Mouse (Mus musculus): ENCODE measurements around the gene Steap2.

Gene Steap2

DNA sequence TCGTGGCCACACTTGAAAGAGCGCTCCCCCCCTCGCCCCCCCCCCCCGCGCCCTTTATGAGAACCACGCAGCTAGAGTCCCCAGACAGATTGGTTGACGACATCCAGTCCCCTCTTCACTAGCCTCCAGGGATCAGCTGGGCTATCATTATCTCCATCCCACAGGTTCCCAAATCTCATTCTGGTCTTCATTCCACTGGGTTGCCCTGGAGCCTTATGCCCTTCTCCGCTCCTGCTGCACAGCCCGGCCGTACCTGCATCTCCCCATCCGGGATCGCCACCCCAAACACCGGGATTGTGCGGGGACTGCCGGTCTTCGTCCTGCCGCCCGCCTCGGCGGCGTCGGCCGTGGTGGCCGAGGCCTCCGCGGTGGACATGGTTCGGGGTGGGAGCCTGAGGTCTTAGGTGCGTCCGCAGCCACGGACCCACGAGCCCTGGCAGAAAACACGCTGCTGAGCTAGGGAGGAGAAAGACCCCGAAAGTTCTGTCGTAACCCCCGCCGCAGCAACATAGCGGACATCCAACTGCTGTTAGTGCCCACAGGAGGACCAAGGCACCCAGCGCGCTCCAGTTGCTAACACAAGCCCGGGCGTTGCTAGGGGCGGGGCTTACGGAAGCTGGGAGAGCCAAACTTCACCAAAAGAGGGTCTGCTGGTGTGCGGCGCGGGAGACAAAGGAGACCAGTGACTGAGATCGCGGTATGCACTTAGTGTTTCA is 30.6 kb downstream of the Steap2 start, which contains the start of gene Cfap69:
TSS of gene Cfap69 (minus strand) at position 585 of the 716 bp plus-strand sequence.
- peak; percentile 91 to 92 for DNase-seq

DNA sequence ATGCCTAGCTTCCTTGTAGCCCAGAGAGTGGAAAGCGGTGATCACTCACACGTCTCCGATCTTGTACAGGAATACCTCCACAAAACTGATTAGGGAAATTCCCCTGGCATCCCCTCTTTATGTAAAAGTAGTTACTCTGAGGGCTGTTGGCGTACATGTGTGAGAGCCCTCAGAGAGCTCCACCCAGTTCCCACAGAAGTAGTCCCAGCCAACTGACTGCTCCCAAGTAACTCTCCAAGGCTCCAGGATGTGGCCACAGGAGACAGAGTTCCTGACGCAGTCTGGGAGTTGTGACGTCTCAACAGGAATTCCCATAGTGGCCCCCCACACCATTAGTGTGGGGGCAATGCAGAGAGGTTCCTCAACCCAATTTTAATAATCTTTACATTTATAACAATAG is 31.3 kb downstream of the Steap2 start:
- peak in 1 of 2 experiments; percentile 9 for DNase-seq

DNA sequence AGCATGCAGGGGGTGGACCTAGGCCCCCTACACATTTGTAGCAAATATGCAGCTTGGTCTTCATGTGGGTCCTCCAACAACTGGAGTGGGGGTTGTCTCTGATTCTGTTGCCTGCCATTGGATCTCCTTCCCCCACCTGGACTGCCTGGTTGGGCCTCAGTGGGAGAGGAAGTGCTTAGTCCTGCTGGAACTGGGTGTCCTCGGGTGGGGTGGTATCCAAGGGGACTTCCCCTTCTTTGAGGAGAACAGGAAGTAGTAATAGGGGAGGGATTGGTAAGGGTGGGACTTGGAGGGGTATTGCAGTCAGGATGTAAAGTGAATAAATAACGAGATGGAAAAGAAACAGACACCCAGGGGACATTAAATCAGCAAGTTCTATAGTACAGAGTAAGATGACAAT is 35.7 kb downstream of the Steap2 start:
- no peak for DNase-seq

GRCm38 (mm10) chr5:5657932-5658331 is 36.4 kb downstream of the Steap2 start:
- no peak for DNase-seq

GRCm38 (mm10) chr5:5648817-5649569 is 45.4 kb downstream of the Steap2 start:
- no peak for DNase-seq

- DNase-seq = no peak
Observed at GRCm38 (mm10) chr5:5646173-5646572, 48.2 kb downstream of the Steap2 start.

DNA sequence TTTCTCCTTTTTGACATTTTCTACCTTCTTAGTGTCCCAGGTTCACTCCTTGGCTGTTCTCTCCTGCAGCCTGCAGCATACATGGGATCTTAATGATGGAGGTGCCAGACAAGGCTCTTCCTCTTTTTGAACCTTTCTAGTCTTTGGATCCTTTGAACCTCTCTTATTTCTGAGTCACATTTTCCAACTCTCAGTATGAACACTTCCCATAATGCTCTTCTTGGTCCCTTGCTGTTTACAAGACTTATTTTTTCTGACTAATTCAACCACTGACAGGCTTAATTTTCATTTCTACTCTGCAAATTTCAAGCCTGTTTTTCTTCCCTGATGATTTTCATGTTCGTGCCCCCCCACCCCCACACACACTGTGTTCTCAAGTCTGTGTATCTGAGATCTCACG is 55.9 kb downstream of the Steap2 start:
- DNase-seq = no peak

DNA sequence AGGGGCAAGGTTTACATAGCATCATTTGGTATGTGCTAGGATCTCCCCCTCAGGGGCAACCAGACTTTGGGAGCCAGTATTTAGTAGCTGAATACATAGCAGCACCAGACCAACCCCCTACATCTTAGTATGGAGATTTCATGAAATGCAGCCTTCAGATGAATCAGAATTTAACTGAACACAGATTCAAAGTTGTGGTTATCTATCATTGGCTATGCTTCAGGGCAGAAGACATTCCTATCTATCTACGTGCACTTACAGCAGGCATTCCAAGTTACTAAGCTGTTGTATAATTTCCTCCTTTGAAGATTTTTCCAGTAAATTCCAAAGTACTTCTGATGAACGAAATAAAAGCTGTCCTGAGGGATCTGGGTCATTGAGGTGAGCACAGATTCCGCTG is 68.9 kb downstream of the Steap2 start:
- DNase-seq = no peak

DNA sequence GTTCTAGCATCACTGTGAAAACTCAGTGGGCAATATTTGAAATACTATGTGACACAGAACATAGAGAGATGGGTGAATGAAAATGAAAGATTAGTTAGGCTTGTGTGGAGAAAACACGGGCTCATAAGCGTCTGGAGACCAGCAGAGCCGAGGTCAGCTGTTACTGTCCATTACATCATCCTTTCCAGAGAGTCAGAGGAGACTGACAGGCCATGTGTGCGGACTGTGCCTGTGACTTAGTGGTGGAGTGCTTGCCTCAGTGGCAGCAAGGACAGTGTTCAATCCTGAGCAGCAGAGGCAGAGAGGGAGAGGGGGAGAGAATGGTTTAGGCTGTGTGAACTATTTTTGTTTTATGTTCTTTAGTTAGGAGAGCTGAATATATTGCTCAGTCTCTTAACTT is 76.0 kb downstream of the Steap2 start:
- no peak for DNase-seq

Data from cerebellum, postnatal 25 days (tissue).